Mouse (Mus musculus): Measurements from ENCODE around the gene A530016L24Rik. TPM values are rescaled to one million over a fixed set of nuclear protein-coding genes. Genes with fewer than 3 reads are reported as not detected.

Gene A530016L24Rik
- total and polyA plus RNA-seq, 3 experiments: not detected

- in situ Hi-C loops (cut with MboI; ENCODE audit: low pct_ligation_motif_present, low pct_unique_long_range_greater_than_20kb, low sequenced_read_pairs): no loop called here
- peaks cover 4% of the 10 kb centered on the region for H3K9me3 ChIP-seq (replicated peaks; ENCODE audit: low read length)
- dilution Hi-C loops (cut with MboI; ENCODE audit: extremely low pct_ligation_motif_present, extremely low pct_unique_long_range_greater_than_20kb, low sequenced_read_pairs): no loop called here
- no peak overlapping the region for H3K9ac ChIP-seq (ENCODE audit: insufficient read depth, low read depth)
- H3K79me2 ChIP-seq (replicated peaks; ENCODE audit: control insufficient read depth, extremely low read depth, insufficient read depth, poor library complexity, severe bottlenecking): no peaks in the 10 kb centered on the region
- no peak overlapping the region for H3K4me3 ChIP-seq (replicated peaks in 1 of 3; ENCODE audit: low read depth in 2 of 3, low read length in 2 of 3, poor library complexity in 1 of 3)
- no peak for DNase-seq (ENCODE audit: extremely low read depth)
- H3K27me3 ChIP-seq (replicated peaks): peaks cover 94% of the 10 kb centered on the region
- no peak overlapping the region for H3K4me2 ChIP-seq (ENCODE audit: insufficient read depth, low read depth, poor library complexity, severe bottlenecking)
- peaks cover under 1 to 3% of the 10 kb centered on the region in 2 experiments; a peak in 1 of 4 replicates for H3K4me1 ChIP-seq (ENCODE audit: control insufficient read depth in 1 of 2, insufficient read depth in 2 of 2)
- H3K27ac ChIP-seq (ENCODE audit: insufficient read depth, low read depth): no peak overlapping the region
- TF ChIP-seq JUN (IDR thresholded peaks at IDR 0.05; ENCODE audit: insufficient read depth, low read depth, low read length) (no peak), SMC3 (IDR thresholded peaks at IDR 0.05; ENCODE audit: low read depth, low read length) (no peak), BHLHE40 (IDR thresholded peaks at IDR 0.05; ENCODE audit: low read depth, low read length) (no peak), MXI1 (IDR thresholded peaks at IDR 0.05; ENCODE audit: low read depth, low read length) (no peak), MYC (IDR thresholded peaks at IDR 0.05; ENCODE audit: low read depth, low read length) (no peak), RCOR1 (conservative IDR thresholded peaks at IDR 0.05; ENCODE audit: low read depth, low read length) (no peak), CHD1 (IDR thresholded peaks at IDR 0.05; ENCODE audit: low read depth, low read length) (no peak), ZKSCAN1 (IDR thresholded peaks at IDR 0.05; ENCODE audit: borderline replicate concordance, low read depth, low read length) (no peak), IRF4 (IDR thresholded peaks at IDR 0.05; ENCODE audit: low read depth, low read length) (no peak), TCF12 (IDR thresholded peaks at IDR 0.05; ENCODE audit: low read depth, low read length) (no peak), MAFK (IDR thresholded peaks at IDR 0.05; ENCODE audit: insufficient replicate concordance, low read length) (no peak), MAX (IDR thresholded peaks at IDR 0.05; ENCODE audit: low read length) (no peak), TBP (conservative IDR thresholded peaks at IDR 0.05; ENCODE audit: low read depth, low read length) (no peak), MEF2A (IDR thresholded peaks at IDR 0.05; ENCODE audit: borderline replicate concordance, low read depth, low read length) (no peak), CHD2 (IDR thresholded peaks at IDR 0.05; ENCODE audit: low read length) (no peak), ZC3H11A (IDR thresholded peaks at IDR 0.05; ENCODE audit: low read depth, low read length) (no peak), ETS1 (conservative IDR thresholded peaks at IDR 0.05; ENCODE audit: low read depth, low read length) (no peak), NRF1 (IDR thresholded peaks at IDR 0.05; ENCODE audit: low read depth, low read length) (no peak), PAX5 (IDR thresholded peaks at IDR 0.05; ENCODE audit: low read length) (no peak), SIN3A (IDR thresholded peaks at IDR 0.05; ENCODE audit: low read length) (no peak)
- H3K36me3 ChIP-seq (replicated peaks in 1 of 2; ENCODE audit: control insufficient read depth in 1 of 2, insufficient read depth in 1 of 2, low read length in 1 of 2): no peaks in the 10 kb centered on the region
Observed at GRCm38 (mm10) chr12:112464516-112464915, 24.7 kb upstream of the A530016L24Rik start.

GRCm38 (mm10) chr12:112465928-112466327 is 23.3 kb upstream of the A530016L24Rik start:
- no peak for DNase-seq (ENCODE audit: extremely low read depth)
- in situ Hi-C loops (cut with MboI; ENCODE audit: low pct_ligation_motif_present, low pct_unique_long_range_greater_than_20kb, low sequenced_read_pairs) (no loop called here), dilution Hi-C loops (cut with MboI; ENCODE audit: extremely low pct_ligation_motif_present, extremely low pct_unique_long_range_greater_than_20kb, low sequenced_read_pairs) (no loop called here)
- no peak overlapping the region for H3K4me2 ChIP-seq (ENCODE audit: insufficient read depth, low read depth, poor library complexity, severe bottlenecking)
- TF ChIP-seq ZMIZ1 (IDR thresholded peaks at IDR 0.05; ENCODE audit: low read depth, low read length): no peak
- TF ChIP-seq CTCF (conservative IDR thresholded peaks at IDR 0.05 in 1 of 2, IDR thresholded peaks at IDR 0.05 in 1 of 2; ENCODE audit: low read depth in 2 of 2, low read length in 2 of 2): no peak
- TF ChIP-seq ELF1 (IDR thresholded peaks at IDR 0.05; ENCODE audit: low read depth, low read length): no peak
- H3K79me2 ChIP-seq (replicated peaks; ENCODE audit: control insufficient read depth, extremely low read depth, insufficient read depth, poor library complexity, severe bottlenecking): no peaks in the 10 kb centered on the region
- H3K36me3 ChIP-seq (replicated peaks in 1 of 2; ENCODE audit: control insufficient read depth in 1 of 2, insufficient read depth in 1 of 2, low read length in 1 of 2): no peaks in the 10 kb centered on the region
- H3K4me3 ChIP-seq (replicated peaks in 1 of 3; ENCODE audit: low read depth in 2 of 3, low read length in 2 of 3, poor library complexity in 1 of 3): no peak overlapping the region
- peaks cover 7% of the 10 kb centered on the region for H3K9me3 ChIP-seq (replicated peaks; ENCODE audit: low read length)
- H3K27ac ChIP-seq (ENCODE audit: insufficient read depth, low read depth): no peak overlapping the region
- peaks cover 93% of the 10 kb centered on the region for H3K27me3 ChIP-seq (replicated peaks)
- no peak overlapping the region for H3K9ac ChIP-seq (ENCODE audit: insufficient read depth, low read depth)
- H3K4me1 ChIP-seq (ENCODE audit: control insufficient read depth in 1 of 2, insufficient read depth in 2 of 2): peaks cover 3 to 4% of the 10 kb centered on the region in 2 experiments; a peak in 1 of 4 replicates

Measured in CH12.LX (cell line).